ENCODE assay signal across 8 mouse cellular contexts in the genomic region with DNA sequence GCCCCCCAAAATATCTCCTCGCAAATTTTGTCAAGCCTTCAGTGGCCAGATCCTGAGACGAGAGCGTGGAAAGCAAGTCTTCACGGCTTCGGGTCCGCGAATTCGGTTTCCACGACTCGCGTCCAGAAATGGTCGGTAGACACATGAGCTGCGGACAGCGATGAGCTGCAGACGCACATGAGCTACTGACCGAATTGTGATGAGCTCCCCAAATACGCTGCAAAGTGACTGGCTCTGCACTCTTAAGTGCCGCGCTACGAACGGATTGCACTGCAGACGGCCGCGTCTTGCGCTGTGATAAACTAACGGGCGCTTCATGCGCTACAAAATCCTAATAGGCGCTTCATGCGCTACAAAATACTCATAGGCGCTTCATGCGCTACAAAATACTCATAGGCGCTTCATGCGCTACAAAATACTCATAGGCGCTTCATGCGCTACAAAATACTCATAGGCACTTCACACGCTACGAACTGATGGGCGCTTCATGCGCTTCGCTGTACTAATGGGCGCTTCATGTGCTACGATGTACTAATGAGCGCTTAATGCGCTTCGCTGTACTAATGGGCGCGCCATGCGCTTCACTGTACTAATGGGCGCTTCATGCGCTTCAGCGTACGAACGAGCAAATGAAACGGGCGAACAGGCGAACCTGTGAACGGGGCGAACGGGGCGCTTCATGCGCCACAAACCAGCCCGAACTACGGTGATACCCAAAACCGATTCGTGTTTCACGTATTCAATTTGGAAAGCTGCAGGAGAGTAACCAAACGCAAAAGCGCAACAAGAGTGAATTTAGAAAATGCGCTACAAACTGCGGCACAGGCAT. TPM values are rescaled to one million over a fixed set of nuclear protein-coding genes. Genes with fewer than 3 reads are reported as not detected.
A peak's percentile ranks its signal among the peaks of the same experiment; 100 is the strongest.
DNase-seq lines count a peak whose midpoint lies in the region; ATAC-seq and TF ChIP-seq lines count a peak whose summit lies in the region.

No protein-coding gene starts in this region.

- H3K27me3 ChIP-seq in forebrain, embryonic 14.5 days (replicated peaks; ENCODE audit: control insufficient read depth, insufficient read depth, low read length), result no peaks in the 10 kb centered on the region
- H3K27me3 ChIP-seq in liver, postnatal 0 days (ENCODE audit: insufficient read depth, low read length), result 0 out of 2 replicates have a peak, but pooled peaks cover 4% of the 10 kb centered on the region
- no peaks in the 10 kb centered on the region for H3K27me3 ChIP-seq in neural tube, embryonic 13.5 days

- H3K4me2 ChIP-seq in forebrain, embryonic 14.5 days (ENCODE audit: low read length), result peak overlapping the region; percentile 57
- H3K4me2 ChIP-seq in liver, postnatal 0 days (ENCODE audit: low read depth, low read length), result peak overlapping the region; percentile 74
- peak overlapping the region; percentile 67 for H3K4me2 ChIP-seq in neural tube, embryonic 13.5 days

- H3K4me3 ChIP-seq in brown adipose tissue, adult 24 weeks (ENCODE audit: insufficient read depth, low read depth, low read length), result peak overlapping the region; percentile 56
- H3K4me3 ChIP-seq in forebrain, embryonic 14.5 days (ENCODE audit: low read depth, low read length), result peak overlapping the region; percentile 31
- H3K4me3 ChIP-seq in liver, postnatal 0 days (ENCODE audit: low read depth, low read length), result peak overlapping the region; percentile 36
- H3K4me3 ChIP-seq in neural tube, embryonic 13.5 days, result peak overlapping the region; percentile 46

- H3K4me1 ChIP-seq in brown adipose tissue, adult 24 weeks (ENCODE audit: control insufficient read depth, insufficient read depth, insufficient read length, low read length), result no peaks in the 10 kb centered on the region
- H3K4me1 ChIP-seq in forebrain, embryonic 14.5 days (ENCODE audit: control insufficient read depth, insufficient read depth, low read length), result peaks cover 2% of the 10 kb centered on the region; the same call in 1 of the 2 replicates
- H3K4me1 ChIP-seq in liver, postnatal 0 days (ENCODE audit: insufficient read depth), result no peaks in the 10 kb centered on the region
- 0 out of 2 replicates have a peak, but pooled peaks cover 4% of the 10 kb centered on the region for H3K4me1 ChIP-seq in neural tube, embryonic 13.5 days (replicated peaks)

- ATAC-seq in forebrain, embryonic 14.5 days, result peak; percentile 53
- ATAC-seq in liver, postnatal 0 days, result peak; percentile 41
- ATAC-seq in neural tube, embryonic 13.5 days (ENCODE audit: low read depth), result peak; percentile 40; the same call in 1 of the 2 replicates
- no peak for ATAC-seq in activated CD4-positive, CD25-positive, alpha-beta regulatory T cell, adult 4 months

- no peaks in the 10 kb centered on the region for H3K36me3 ChIP-seq in forebrain, embryonic 14.5 days (ENCODE audit: control insufficient read depth, insufficient read depth, low read length)
- no peaks in the 10 kb centered on the region for H3K36me3 ChIP-seq in liver, postnatal 0 days (replicated peaks; ENCODE audit: insufficient read depth, low read length)
- no peaks in the 10 kb centered on the region for H3K36me3 ChIP-seq in neural tube, embryonic 13.5 days

- 51% methylated on average over 71 of the region's 71 CpGs for WGBS in forebrain, embryonic 14.5 days
- WGBS in liver, postnatal 0 days (ENCODE audit: insufficient replicate concordance), result 56% methylated on average over 71 of the region's 71 CpGs
- 48% methylated on average over 71 of the region's 71 CpGs for WGBS in neural tube, embryonic 13.5 days

- peaks cover 6% of the 10 kb centered on the region; the same call in 1 of the 2 replicates for H3K9me3 ChIP-seq in forebrain, embryonic 14.5 days (replicated peaks; ENCODE audit: control insufficient read depth, low read length)
- H3K9me3 ChIP-seq in liver, postnatal 0 days (ENCODE audit: low read length), result no peaks in the 10 kb centered on the region
- peaks cover 11% of the 10 kb centered on the region for H3K9me3 ChIP-seq in neural tube, embryonic 13.5 days

- DNase-seq in ES-CJ7 (ENCODE audit: low read depth, low spot score), result peak; percentile 76
- DNase-seq in forebrain, embryonic 14.5 days (ENCODE audit: low spot score), result peak; percentile 91
- peak; percentile 17 for DNase-seq in heart, postnatal 4 days
- DNase-seq in layer of hippocampus, adult 8-10 months (ENCODE audit: low spot score in 2 of 2), result peak; percentile 54 to 63
- DNase-seq in liver, postnatal 0 days, result peak; percentile 44

- no peak for TF ChIP-seq EP300 in liver, postnatal 0 days (IDR thresholded peaks at IDR 0.05; ENCODE audit: low read depth)

- no peak for TF ChIP-seq CTCF in liver, postnatal 0 days (IDR thresholded peaks at IDR 0.05; ENCODE audit: low read depth)

- no peak overlapping the region for H3K27ac ChIP-seq in brown adipose tissue, adult 24 weeks (replicated peaks; ENCODE audit: low read depth, low read length)
- H3K27ac ChIP-seq in forebrain, embryonic 14.5 days (ENCODE audit: low read depth, low read length), result peak overlapping the region; percentile 11; the same call in 1 of the 2 replicates
- no peak overlapping the region; the same call in 1 of the 2 replicates for H3K27ac ChIP-seq in liver, postnatal 0 days (ENCODE audit: low read depth)
- H3K27ac ChIP-seq in neural tube, embryonic 13.5 days (replicated peaks), result peak overlapping the region; percentile 65; the same call in 1 of the 2 replicates

- peak overlapping the region; percentile 44; the same call in 1 of the 2 replicates for H3K9ac ChIP-seq in forebrain, embryonic 14.5 days (ENCODE audit: low read length)
- H3K9ac ChIP-seq in liver, postnatal 0 days (replicated peaks), result no peak overlapping the region
- H3K9ac ChIP-seq in neural tube, embryonic 13.5 days, result peak overlapping the region; percentile 62

RNA-seq across cellular contexts. Expression of gene Peg10, which starts 0.8 kb away (rescaled TPM):
- polyA plus RNA-seq in brown adipose tissue, adult 24 weeks (2012; ENCODE audit: insufficient read depth, insufficient read length, missing spikeins), result 0.67 and 0.91 TPM in 2 replicates
- 9.3 and 9.8 TPM in 2 replicates for polyA plus RNA-seq in forebrain, embryonic 14.5 days (2014; fragmentation: Nextera tagmentation; extraction: Ambion mirVana)
- 10 to 100 TPM in 1 of 2 experiments, 1 to 10 TPM in 1; 9.1 to 10.3 TPM for total RNA-seq in heart, postnatal 4 days (2021)
- 10 to 100 TPM in 3 of 4 experiments, 1 to 10 TPM in 1; 9.6 to 12.3 (median 10.8) TPM for total RNA-seq in layer of hippocampus, adult 8-10 months (2022)
- 1.1 and 1.2 TPM in 2 replicates for polyA plus RNA-seq in liver, postnatal 0 days (2015; fragmentation: Nextera tagmentation; extraction: Ambion mirVana)
- 4.5 and 5.7 TPM in 2 replicates for polyA plus RNA-seq in neural tube, embryonic 13.5 days (2015; fragmentation: Nextera tagmentation; extraction: Ambion mirVana)
- under 1 TPM in 1 of 2 experiments, not detected in 1; 0.08 TPM for polyA plus RNA-seq in activated CD4-positive, CD25-positive, alpha-beta regulatory T cell, adult 4 months (2017; shearing (Covaris generic))

RNA-seq across cellular contexts. Expression of gene Sgce, which starts 0.9 kb away (rescaled TPM):
- polyA plus RNA-seq in brown adipose tissue, adult 24 weeks (2012; ENCODE audit: insufficient read depth, insufficient read length, missing spikeins), result 39.0 and 41.2 TPM in 2 replicates
- polyA plus RNA-seq in forebrain, embryonic 14.5 days (2014; fragmentation: Nextera tagmentation; extraction: Ambion mirVana), result 48.0 and 48.3 TPM in 2 replicates
- total RNA-seq in heart, postnatal 4 days (2021), result 10 to 100 TPM; 45.5 to 48.0 TPM
- total RNA-seq in layer of hippocampus, adult 8-10 months (2022), result 10 to 100 TPM; 32.6 to 41.1 (median 36.9) TPM
- 27.4 and 30.1 TPM in 2 replicates for polyA plus RNA-seq in liver, postnatal 0 days (2015; fragmentation: Nextera tagmentation; extraction: Ambion mirVana)
- polyA plus RNA-seq in neural tube, embryonic 13.5 days (2015; fragmentation: Nextera tagmentation; extraction: Ambion mirVana), result 64.7 and 68.5 TPM in 2 replicates
- polyA plus RNA-seq in activated CD4-positive, CD25-positive, alpha-beta regulatory T cell, adult 4 months (2017; shearing (Covaris generic)), result under 1 TPM in 1 of 2 experiments, not detected in 1; 0.54 TPM

Comparison
In these comparisons a context has a peak if more than half of its experiments do, and no peak if none do; other contexts are left out.
1. DNase-seq: peak in every context shown above with its lines; median percentile 91 in forebrain, embryonic 14.5 days; 76 in ES-CJ7; 58 in layer of hippocampus, adult 8-10 months; 44 in liver, postnatal 0 days; 17 in heart, postnatal 4 days.
2. H3K27ac ChIP-seq: peak in forebrain, embryonic 14.5 days (single experiment) and neural tube, embryonic 13.5 days (single experiment); none in brown adipose tissue, adult 24 weeks (single experiment) and liver, postnatal 0 days (single experiment).
3. RNA of gene Sgce, which starts 0.9 kb away (polyA plus RNA-seq): 64.7 to 68.5 TPM in neural tube, embryonic 13.5 days, 48.0 to 48.3 TPM in forebrain, embryonic 14.5 days, 39.0 to 41.2 TPM in brown adipose tissue, adult 24 weeks and 27.4 to 30.1 TPM in liver, postnatal 0 days; 0.54 TPM in activated CD4-positive, CD25-positive, alpha-beta regulatory T cell, adult 4 months; every median in the first group is over 10 times any median in the second.
4. Peak in every context shown above with its lines, with median percentiles within 50 percentile points of each other: H3K4me3 ChIP-seq and H3K4me2 ChIP-seq.